Mouse (Mus musculus) cerebellum, adult 2 months (tissue): ENCODE measurements around the gene Lrrc66. TPM values are rescaled to one million over a fixed set of nuclear protein-coding genes. Genes with fewer than 3 reads are reported as not detected.
A peak's percentile ranks its signal among the peaks of the same experiment; 100 is the strongest.

Source experiments
- DNase-seq, 2 experiments: peaks; one replicate each; pipeline ENCODE4 v3.0.0; 2021
- H3K27ac ChIP-seq: fragments of 200-500 bp; 2 replicates; pipeline ENCODE4 v1.5.1; 2012; ENCODE audit warnings: low read length, control low read depth, inconsistent platforms; ENCODE audit not compliant: insufficient read depth
- H3K27me3 ChIP-seq: fragments of 200-500 bp; 2 replicates; pipeline ENCODE4 v1.6.1; 2012; ENCODE audit warnings: inconsistent platforms, mild to moderate bottlenecking, low read length, moderate library complexity; ENCODE audit not compliant: control insufficient read depth, insufficient read depth
- H3K4me1 ChIP-seq: fragments of 200-500 bp; 2 replicates; pipeline ENCODE4 v1.6.1; 2011; ENCODE audit warnings: low read length; ENCODE audit not compliant: control insufficient read depth, insufficient read depth
- H3K4me3 ChIP-seq: fragments of 200-500 bp; replicated peaks from 2 replicates; pipeline ENCODE3; 2011; ENCODE audit warnings: mild to moderate bottlenecking, low read depth, low read length, control low read depth; ENCODE audit not compliant: insufficient read depth
- CTCF ChIP-seq: fragments of 200-500 bp; IDR thresholded peaks from 2 replicates; pipeline ENCODE4 v1.5.1; 2011; ENCODE audit warnings: low read depth, mild to moderate bottlenecking, control low read depth, low read length, moderate library complexity, borderline replicate concordance; ENCODE audit not compliant: insufficient read depth
- POLR2A ChIP-seq: fragments of 200-500 bp; IDR thresholded peaks from 2 replicates; pipeline ENCODE4 v1.6.1; 2011; ENCODE audit warnings: low read length, control low read depth, borderline replicate concordance; ENCODE audit not compliant: insufficient read depth
- WGBS: fragments of 180-500 bp; shearing (Covaris S2); methylation state at CpG from one replicate; pipeline ENCODE4 v1.1.7; 2018; 5-methylcytosine and 5-hydroxymethylcytosine counted together
- polyA plus RNA-seq: library from polyadenylated mRNA; depleted of rRNA; stranded (reverse); fragments of >200 nt; gene quantifications from 2 replicates; pipeline ENCODE4 v1.2.3, GENCODE M21; 2012

Gene Lrrc66
- polyA plus RNA-seq, 1 experiment, result not detected

DNA sequence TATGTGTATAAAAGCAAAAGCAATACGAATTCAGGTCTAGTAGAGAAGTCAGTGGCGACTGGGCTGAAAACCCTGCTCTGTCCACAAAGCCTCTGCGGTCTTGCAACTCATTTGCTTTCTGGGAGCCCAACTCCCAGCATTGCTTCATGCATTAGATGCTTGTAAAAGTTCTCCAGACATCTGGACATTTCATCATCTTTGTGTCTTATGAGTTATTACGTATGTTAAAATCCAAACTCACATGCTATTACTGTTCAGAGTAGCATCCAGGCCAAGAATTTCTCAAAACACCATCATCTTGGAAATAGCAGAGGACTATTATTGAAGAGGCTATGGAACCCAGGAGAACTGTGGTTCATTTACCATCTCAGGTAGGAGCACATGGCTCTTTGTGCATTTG, 21.3 kb downstream of the Lrrc66 start:
- no peak for DNase-seq
- 96% methylated on average over 4 of the region's 4 CpGs for WGBS
- Histone ChIP-seq H3K27me3 (no peaks in the 10 kb centered on the region), H3K4me3 (no peak overlapping the region), H3K4me1 (no peaks in the 10 kb centered on the region; the same call in 1 of the 2 replicates), H3K27ac (no peak overlapping the region)
- TF ChIP-seq POLR2A (no peak), CTCF (no peak)

DNA sequence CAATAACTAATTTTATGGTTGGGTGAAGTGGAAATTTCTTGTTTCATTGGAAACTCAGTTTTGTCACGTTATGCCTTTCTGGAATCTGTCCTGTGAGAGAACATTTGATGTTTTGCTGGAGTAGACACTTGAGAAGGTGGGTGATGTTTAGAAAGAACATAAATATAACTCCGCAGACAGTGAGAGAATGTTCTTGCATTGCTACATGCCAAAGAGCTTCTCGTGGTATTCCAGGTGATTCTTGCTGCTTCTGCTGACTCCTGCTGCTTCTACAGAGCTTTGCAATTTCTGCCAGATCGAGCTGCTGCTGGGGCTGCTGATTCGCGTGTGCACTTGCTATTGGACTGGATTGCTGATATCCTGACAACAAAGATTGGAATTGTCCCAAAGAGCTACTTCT, 27.4 kb downstream of the Lrrc66 start:
- H3K27me3 ChIP-seq, result no peaks in the 10 kb centered on the region; the same call in 1 of the 2 replicates
- no peak overlapping the region for H3K27ac ChIP-seq
- no peak for TF ChIP-seq POLR2A
- TF ChIP-seq CTCF, result no peak
- DNase-seq, result no peak
- no peaks in the 10 kb centered on the region; the same call in 1 of the 2 replicates for H3K4me1 ChIP-seq
- WGBS, result 69% methylated on average over 6 of the region's 6 CpGs
- no peak overlapping the region for H3K4me3 ChIP-seq

DNA sequence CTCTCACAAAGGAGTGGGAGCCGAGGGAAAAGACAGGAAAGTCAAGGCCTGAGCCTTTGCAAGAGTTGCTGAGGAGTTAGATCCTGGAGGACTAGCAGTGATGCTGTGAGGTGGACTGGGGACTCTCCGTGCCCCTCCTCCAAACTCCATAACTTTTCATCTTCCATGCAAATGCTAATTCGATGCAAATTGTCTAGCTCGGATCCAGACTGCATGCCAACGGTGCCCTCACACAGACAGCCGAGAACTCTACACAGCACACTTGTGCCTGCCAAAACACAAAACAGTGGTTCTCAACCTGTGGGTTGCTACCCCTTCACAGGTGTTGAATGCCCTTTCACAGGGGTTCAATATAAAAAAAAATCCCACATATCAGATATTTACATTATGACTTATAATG, 27.8 kb downstream of the Lrrc66 start:
- no peak overlapping the region for H3K27ac ChIP-seq
- no peaks in the 10 kb centered on the region; the same call in 1 of the 2 replicates for H3K4me1 ChIP-seq
- TF ChIP-seq CTCF (no peak), POLR2A (no peak)
- H3K4me3 ChIP-seq, result no peak overlapping the region
- 51% methylated on average over 6 of the region's 6 CpGs for WGBS
- no peak for DNase-seq
- no peaks in the 10 kb centered on the region; the same call in 1 of the 2 replicates for H3K27me3 ChIP-seq

DNA sequence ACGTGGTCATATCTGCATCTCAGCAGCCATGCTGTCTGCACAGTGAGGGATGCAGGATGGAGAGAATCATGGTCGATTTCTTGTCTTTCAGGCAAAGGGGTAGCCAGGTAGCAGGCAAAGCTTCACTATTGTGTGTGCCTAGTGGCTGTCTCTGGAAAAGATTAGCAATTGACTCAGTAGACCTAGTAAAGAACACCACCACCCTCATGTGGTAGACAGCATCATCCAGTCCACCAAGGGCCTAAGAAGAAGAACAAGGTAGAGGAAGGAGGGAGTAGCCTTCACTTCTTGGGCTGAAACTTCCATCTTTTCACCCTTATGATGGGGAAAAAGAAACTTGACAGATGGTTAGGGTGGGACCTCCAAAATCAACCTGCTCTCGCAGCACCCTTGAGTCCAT, 29.5 kb downstream of the Lrrc66 start:
- H3K4me3 ChIP-seq, result no peak overlapping the region
- WGBS, result 39% methylated on average over 3 of the region's 3 CpGs
- H3K27ac ChIP-seq, result no peak overlapping the region
- H3K4me1 ChIP-seq, result peaks cover 4% of the 10 kb centered on the region
- TF ChIP-seq POLR2A (no peak), CTCF (no peak)
- no peaks in the 10 kb centered on the region; the same call in 1 of the 2 replicates for H3K27me3 ChIP-seq
- DNase-seq, result no peak

DNA sequence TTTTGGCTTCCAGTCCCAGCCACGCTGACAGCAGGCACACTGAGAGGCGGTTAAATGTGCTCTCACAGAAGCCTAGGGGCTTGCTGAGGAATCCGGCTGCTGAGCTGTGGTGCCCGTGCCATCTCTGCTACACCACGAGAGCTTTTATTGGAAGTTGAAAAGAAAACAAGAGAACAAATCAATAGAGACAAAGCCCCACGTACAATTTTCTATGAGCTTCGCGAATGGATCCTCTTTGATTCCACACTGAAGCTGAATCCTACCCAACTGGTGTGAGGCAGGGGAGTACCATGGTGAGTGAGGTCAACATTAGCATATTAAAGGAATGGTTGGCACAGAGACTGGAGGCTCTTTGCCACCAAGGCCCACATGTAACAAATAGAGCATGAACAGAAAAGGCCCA, 31.0 kb downstream of the Lrrc66 start:
- Histone ChIP-seq H3K27ac (no peak overlapping the region), H3K4me1 (peaks cover 4% of the 10 kb centered on the region), H3K4me3 (no peak overlapping the region), H3K27me3 (no peaks in the 10 kb centered on the region; the same call in 1 of the 2 replicates)
- TF ChIP-seq POLR2A, result no peak
- no peak for TF ChIP-seq CTCF
- WGBS, result 30% methylated on average over 8 of the region's 8 CpGs
- peak in 1 of 2 experiments; percentile 19 for DNase-seq

DNA sequence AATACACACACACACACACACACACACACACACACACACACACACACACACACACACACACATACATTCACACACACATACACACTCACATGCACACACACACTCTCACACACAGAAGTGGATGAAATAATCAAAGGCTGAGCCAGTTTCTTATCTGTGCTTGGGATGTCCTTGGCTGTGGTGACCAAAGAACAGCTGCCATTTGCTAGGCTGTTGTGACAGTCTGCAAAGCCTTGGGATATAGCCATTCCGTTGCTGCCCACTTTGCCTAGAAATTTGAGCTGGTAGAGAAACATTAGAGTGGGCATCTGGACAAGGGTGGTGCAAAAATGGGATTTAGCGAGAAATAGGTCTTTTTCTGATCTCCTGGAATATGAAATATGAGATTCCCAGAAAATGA, 32.3 kb downstream of the Lrrc66 start:
- DNase-seq, result no peak
- peaks cover 4% of the 10 kb centered on the region for H3K4me1 ChIP-seq
- no peak overlapping the region for H3K27ac ChIP-seq
- WGBS, result 78% methylated on average over 2 of the region's 2 CpGs
- TF ChIP-seq POLR2A, result no peak
- TF ChIP-seq CTCF, result no peak
- H3K4me3 ChIP-seq, result no peak overlapping the region
- H3K27me3 ChIP-seq, result no peaks in the 10 kb centered on the region; the same call in 1 of the 2 replicates

DNA sequence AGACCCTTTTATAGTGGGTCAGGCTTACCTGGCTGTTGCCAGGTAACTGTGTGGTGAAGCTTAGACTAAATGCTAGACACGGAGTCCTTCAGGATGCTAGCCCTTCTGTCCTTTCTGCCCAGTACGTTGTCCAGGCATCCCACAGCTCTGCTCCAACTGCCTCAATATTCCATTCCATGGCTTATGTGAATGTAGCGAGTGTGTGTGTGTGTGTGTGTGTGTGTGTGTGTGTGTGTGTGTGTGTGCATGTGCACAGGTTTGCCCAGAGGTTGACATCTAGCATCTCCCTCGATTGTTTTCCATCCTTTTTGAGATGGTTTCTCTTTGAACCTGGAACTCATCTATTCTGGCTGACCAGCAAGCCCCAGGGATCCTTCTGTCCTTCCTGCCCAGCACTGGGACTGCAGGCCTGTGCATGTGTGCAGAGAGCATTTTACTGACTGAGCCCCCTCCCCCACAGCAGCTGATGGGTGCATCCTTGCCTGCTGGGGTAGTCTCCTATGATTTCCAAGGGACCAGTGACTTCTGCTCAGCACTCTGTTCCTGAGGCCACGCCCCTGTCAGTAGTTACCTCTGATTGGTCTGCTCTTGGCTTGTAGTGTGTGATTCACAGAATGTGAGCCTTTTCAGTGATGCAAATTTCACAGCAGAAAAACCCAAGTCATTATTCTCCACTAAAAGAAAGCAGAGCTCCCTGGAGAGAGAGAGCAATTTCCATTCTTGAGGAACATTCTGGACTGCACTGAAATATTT, 33.2 kb downstream of the Lrrc66 start:
- Histone ChIP-seq H3K27ac (no peak overlapping the region), H3K4me3 (no peak overlapping the region), H3K27me3 (no peaks in the 10 kb centered on the region), H3K4me1 (peaks cover 4% of the 10 kb centered on the region)
- 42% methylated on average over 5 of the region's 5 CpGs for WGBS
- TF ChIP-seq POLR2A (no peak), CTCF (no peak)
- no peak for DNase-seq

DNA sequence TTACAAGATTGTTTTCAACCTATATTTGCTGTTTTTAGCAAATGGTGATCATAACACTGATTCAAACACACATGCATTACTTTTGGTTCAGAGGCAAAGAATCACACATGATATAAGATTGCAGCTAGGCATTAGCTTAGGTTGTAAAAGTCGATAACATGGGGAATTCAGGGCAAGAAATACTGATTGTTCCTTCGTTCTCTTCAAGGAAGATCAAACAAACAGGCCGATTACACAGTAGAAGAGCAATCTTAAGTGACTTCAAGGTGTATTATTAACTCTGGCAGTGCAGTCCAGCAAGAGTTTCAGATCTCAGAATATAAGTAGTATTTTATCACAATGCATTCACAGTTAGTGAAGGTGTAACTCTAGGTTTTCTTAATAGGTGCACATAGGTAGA, 45.2 kb downstream of the Lrrc66 start:
- TF ChIP-seq CTCF, result no peak
- TF ChIP-seq POLR2A, result no peak
- Histone ChIP-seq H3K4me1 (peaks cover 4% of the 10 kb centered on the region; the same call in 1 of the 2 replicates), H3K27me3 (no peaks in the 10 kb centered on the region), H3K4me3 (no peak overlapping the region), H3K27ac (no peak overlapping the region)
- WGBS, result 95% methylated on average over 3 of the region's 3 CpGs
- DNase-seq, result no peak
